Mouse (Mus musculus) lung, postnatal 0 days (tissue): ENCODE data around the gene Lrpap1. TPM values are rescaled to one million over a fixed set of nuclear protein-coding genes. Genes with fewer than 3 reads are reported as not detected.
A peak's percentile ranks its signal among the peaks of the same experiment; 100 is the strongest.

Experiments used
- ATAC-seq: fragments of 200-750 bp; cut with Nextera tagmentation; 2 replicates; pipeline ENCODE4 v1.8.0; 2017; ENCODE audit warnings: moderate library complexity
- DNase-seq: peaks from one replicate; pipeline ENCODE4 v3.0.0-alpha.2; 2016; ENCODE audit warnings: low spot score
- H3K27ac ChIP-seq: fragments of 300-500 bp; sonication (generic); 2 replicates; pipeline ENCODE4 v1.5.1; 2014; ENCODE audit warnings: antibody characterized with exemption, mild to moderate bottlenecking, low read length, mixed read lengths
- H3K27me3 ChIP-seq: fragments of 300-500 bp; sonication (generic); replicated peaks from 2 replicates; pipeline ENCODE4 v1.6.1; 2014; ENCODE audit warnings: low read length, mixed read lengths; ENCODE audit not compliant: insufficient read depth
- H3K36me3 ChIP-seq: fragments of 300-500 bp; sonication (generic); 2 replicates; pipeline ENCODE4 v1.6.1; 2014; ENCODE audit warnings: low read length, mixed read lengths; ENCODE audit not compliant: insufficient read depth
- H3K4me1 ChIP-seq: fragments of 300-500 bp; sonication (generic); 2 replicates; pipeline ENCODE4 v1.6.1; 2014; ENCODE audit warnings: antibody characterized with exemption, low read depth, low read length, mixed read lengths; ENCODE audit not compliant: insufficient read depth
- H3K4me2 ChIP-seq: fragments of 300-500 bp; sonication (generic); replicated peaks from 2 replicates; pipeline ENCODE4 v1.6.1; 2014; ENCODE audit warnings: low read depth, mild to moderate bottlenecking, low read length, moderate library complexity, mixed read lengths
- H3K4me3 ChIP-seq: fragments of 300-500 bp; sonication (generic); 2 replicates; pipeline ENCODE4 v1.5.1; 2014; ENCODE audit warnings: low read depth, low read length
- H3K9ac ChIP-seq: fragments of 300-500 bp; sonication (generic); replicated peaks from 2 replicates; pipeline ENCODE4 v1.6.1; 2014; ENCODE audit warnings: low read depth, mild to moderate bottlenecking
- H3K9me3 ChIP-seq: fragments of 300-500 bp; sonication (generic); 2 replicates; pipeline ENCODE4 v1.6.1; 2016; ENCODE audit warnings: low read length, mixed read lengths
- CTCF ChIP-seq: IDR thresholded peaks from 2 replicates; pipeline ENCODE4 v1.5.1; 2016; ENCODE audit warnings: antibody characterized with exemption, mild to moderate bottlenecking
- EP300 ChIP-seq: IDR thresholded peaks from 2 replicates; pipeline ENCODE4 v1.6.1; 2016; ENCODE audit warnings: antibody characterized with exemption, mild to moderate bottlenecking, control low read depth
- WGBS: fragments of 180-500 bp; shearing (Covaris S2); extraction: QIAGEN DNeasy Blood & Tissue Kit; methylation state at CpG from one replicate; pipeline ENCODE4 v1.1.7; 2014; 5-methylcytosine and 5-hydroxymethylcytosine counted together
- polyA plus RNA-seq: library from polyadenylated mRNA; unstranded; fragments of >200 nt; fragmentation: Nextera tagmentation; extraction: Ambion mirVana; gene quantifications from 2 replicates; pipeline ENCODE4 v1.2.1, GENCODE M21; 2015

Lrpap1 gene
- polyA plus RNA-seq, 1 experiment from 2014 or later = 170 TPM

- ATAC-seq (no peak), DNase-seq (no peak)
- Histone ChIP-seq H3K9me3 (no peaks in the 10 kb centered on the region), H3K27ac (no peak overlapping the region), H3K4me3 (no peak overlapping the region), H3K27me3 (no peaks in the 10 kb centered on the region), H3K9ac (no peak overlapping the region), H3K4me2 (no peak overlapping the region), H3K36me3 (no peaks in the 10 kb centered on the region), H3K4me1 (no peaks in the 10 kb centered on the region)
- TF ChIP-seq EP300 (no peak), CTCF (no peak)
- WGBS = 82% methylated on average over 2 of the region's 2 CpGs
Measured at GRCm38 (mm10) chr5:35146747-35147146, 41.2 kb upstream of the Lrpap1 start.

DNA sequence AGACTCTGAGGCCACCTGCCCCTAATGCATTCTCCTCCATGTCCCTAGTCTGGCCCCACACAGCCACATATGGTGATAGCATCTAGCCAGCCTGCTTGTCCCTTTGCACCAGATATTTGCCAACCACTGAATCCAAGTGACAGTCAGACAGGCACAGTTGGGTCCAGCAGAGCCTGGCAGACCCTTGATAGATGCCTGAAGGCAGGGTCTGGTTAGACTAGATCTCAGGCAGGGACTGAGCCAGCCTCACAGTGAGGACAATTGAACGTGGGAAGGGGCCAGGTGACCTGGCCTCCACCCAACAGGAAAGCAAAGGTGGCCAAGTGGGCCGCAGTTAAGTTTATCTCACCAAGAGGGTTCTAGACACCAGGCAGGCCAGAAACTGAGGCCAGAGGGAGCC, 39.1 kb upstream of the Lrpap1 start:
- Histone ChIP-seq H3K9me3 (no peaks in the 10 kb centered on the region), H3K9ac (no peak overlapping the region), H3K36me3 (no peaks in the 10 kb centered on the region), H3K27me3 (no peaks in the 10 kb centered on the region), H3K4me3 (no peak overlapping the region), H3K27ac (no peak overlapping the region), H3K4me2 (no peak overlapping the region), H3K4me1 (no peaks in the 10 kb centered on the region)
- WGBS = 49% methylated on average over 2 of the region's 2 CpGs
- ATAC-seq = no peak
- no peak for DNase-seq
- no peak for TF ChIP-seq CTCF
- TF ChIP-seq EP300 = no peak

- no peaks in the 10 kb centered on the region; the same call in 1 of the 2 replicates for H3K4me1 ChIP-seq
- no peaks in the 10 kb centered on the region for H3K36me3 ChIP-seq
- no peak overlapping the region for H3K4me3 ChIP-seq
- H3K27me3 ChIP-seq = no peaks in the 10 kb centered on the region
- H3K9me3 ChIP-seq = no peaks in the 10 kb centered on the region
- no peak overlapping the region for H3K9ac ChIP-seq
- DNase-seq (peak; percentile 16), ATAC-seq (no peak)
- H3K4me2 ChIP-seq = no peak overlapping the region
- H3K27ac ChIP-seq = no peak overlapping the region
- TF ChIP-seq CTCF (no peak), EP300 (no peak)
- 48% methylated on average over 7 of the region's 10 CpGs for WGBS
Measured at GRCm38 (mm10) chr5:35143460-35144245, 38.1 kb upstream of the Lrpap1 start.

DNA sequence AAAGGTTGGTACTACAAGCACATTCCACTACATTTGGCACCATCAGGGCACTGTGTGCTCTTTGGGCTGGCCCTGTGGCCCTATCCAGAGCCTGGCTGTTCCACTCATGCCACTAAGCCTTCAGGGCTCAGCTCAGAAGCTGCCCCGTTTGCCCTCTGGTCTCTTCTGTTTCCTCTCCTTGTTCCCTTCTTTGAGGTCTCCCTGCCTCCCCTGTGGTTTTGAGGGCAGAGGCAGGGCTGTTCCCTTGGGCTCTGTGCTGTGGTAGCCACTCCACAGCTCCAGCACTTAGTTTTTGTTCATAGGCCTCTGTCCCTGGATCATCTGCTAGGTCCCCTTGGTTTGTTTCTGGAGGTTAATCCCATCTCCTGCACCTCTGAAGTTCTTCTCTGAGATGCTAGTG, 37.3 kb upstream of the Lrpap1 start:
- ATAC-seq (no peak), DNase-seq (no peak)
- WGBS = 80% methylated on average over 1 of the region's 1 CpGs

GRCm38 (mm10) chr5:35141316-35141715, 35.8 kb upstream of the Lrpap1 start:
- no peak overlapping the region for H3K9ac ChIP-seq
- H3K4me3 ChIP-seq = no peak overlapping the region
- no peak overlapping the region for H3K4me2 ChIP-seq
- no peak for ATAC-seq
- H3K27me3 ChIP-seq = no peaks in the 10 kb centered on the region
- no peak for DNase-seq
- no peaks in the 10 kb centered on the region for H3K9me3 ChIP-seq
- TF ChIP-seq EP300 = no peak
- no peak for TF ChIP-seq CTCF
- WGBS = 57% methylated on average over 3 of the region's 3 CpGs
- no peak overlapping the region for H3K27ac ChIP-seq
- no peaks in the 10 kb centered on the region for H3K36me3 ChIP-seq
- H3K4me1 ChIP-seq = no peaks in the 10 kb centered on the region; the same call in 1 of the 2 replicates

More for the DNA sequence above, 37.3 kb upstream of the Lrpap1 start:
- TF ChIP-seq EP300 = no peak
- TF ChIP-seq CTCF = no peak
- Histone ChIP-seq H3K27me3 (no peaks in the 10 kb centered on the region), H3K4me3 (no peak overlapping the region), H3K4me1 (no peaks in the 10 kb centered on the region; the same call in 1 of the 2 replicates), H3K9me3 (no peaks in the 10 kb centered on the region), H3K27ac (no peak overlapping the region), H3K4me2 (no peak overlapping the region), H3K9ac (no peak overlapping the region), H3K36me3 (no peaks in the 10 kb centered on the region)

DNA sequence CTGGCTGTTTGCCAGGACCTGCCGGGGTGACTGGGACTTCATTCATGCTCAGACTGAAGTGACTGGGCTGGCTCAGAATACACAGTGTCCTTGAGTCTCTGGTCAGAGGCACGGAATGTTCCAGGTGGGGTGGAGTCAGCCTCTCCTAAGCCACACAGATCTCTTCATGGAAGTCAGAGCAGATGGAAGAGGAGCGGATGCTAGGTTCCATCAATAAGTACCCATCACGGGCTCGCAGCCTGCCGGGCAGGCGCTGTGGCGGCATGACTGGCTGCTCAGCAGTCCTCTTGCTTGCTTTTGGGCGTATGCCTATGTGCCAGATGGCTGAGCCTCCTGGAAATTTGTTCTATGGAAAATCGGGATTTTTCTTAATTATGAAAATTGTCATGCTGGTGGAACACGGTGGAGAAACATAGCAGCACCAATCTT, 32.6 kb upstream of the Lrpap1 start:
- Histone ChIP-seq H3K9ac (no peak overlapping the region), H3K9me3 (no peaks in the 10 kb centered on the region), H3K4me2 (no peak overlapping the region), H3K36me3 (no peaks in the 10 kb centered on the region), H3K27ac (peak overlapping the region; percentile 72), H3K27me3 (no peaks in the 10 kb centered on the region), H3K4me1 (no peaks in the 10 kb centered on the region; the same call in 1 of the 2 replicates), H3K4me3 (no peak overlapping the region)
- DNase-seq (peak; percentile 92), ATAC-seq (peak; percentile 85)
- 43% methylated on average over 11 of the region's 11 CpGs for WGBS
- TF ChIP-seq EP300 = peak; percentile 100
- TF ChIP-seq CTCF = no peak
